Mouse (Mus musculus): ENCODE results near the gene Il9. TPM values are rescaled to one million over a fixed set of nuclear protein-coding genes. Genes with fewer than 3 reads are reported as not detected.

The Il9 gene
- not detected in 2 replicates for polyA plus RNA-seq (2012; rRNA removed)

GRCm38 (mm10) chr13:56482146-56482545 lies at the start of gene Il9:
Gene Il9 (minus strand): TSS chr13:56482246.

GRCm38 (mm10) chr13:56522081-56522820 lies 40.2 kb upstream of the Il9 start, which contains the start of gene Fbxl21:
Gene Fbxl21 (plus strand): TSS chr13:56522472.

GRCm38 (mm10) chr13:56438211-56439075 lies 43.6 kb downstream of the Il9 start, which contains the start of gene Slc25a48:
Gene Slc25a48 (plus strand): TSS chr13:56438355.

Other genes starting within 250 kb of the Il9 start
- gene Neurog1, start 230.1 kb downstream of the Il9 start, polyA plus RNA-seq (2012; rRNA removed): not detected in 2 replicates
- gene Cxcl14, start 185.7 kb downstream of the Il9 start, polyA plus RNA-seq (2012; rRNA removed): 224 and 380 TPM in 2 replicates
- gene Gm3045, start 55.7 kb downstream of the Il9 start, polyA plus RNA-seq (2012; rRNA removed): not detected in 2 replicates
- gene Slc25a48, start 43.9 kb downstream of the Il9 start, polyA plus RNA-seq (2012; rRNA removed): 22.8 and 36.1 TPM in 2 replicates
- gene Fbxl21, start 40.2 kb upstream of the Il9 start, polyA plus RNA-seq (2012; rRNA removed): 0.93 and 2.4 TPM in 2 replicates
- gene Lect2, start 66.3 kb upstream of the Il9 start, polyA plus RNA-seq (2012; rRNA removed): not detected in 2 replicates
- gene Tgfbi, start 127.3 kb upstream of the Il9 start, polyA plus RNA-seq (2012; rRNA removed): 127 and 202 TPM in 2 replicates
- gene Smad5, start 220.8 kb upstream of the Il9 start, polyA plus RNA-seq (2012; rRNA removed): 18.8 and 31.4 TPM in 2 replicates

Data from ovary, adult 2 months (tissue).